Mouse (Mus musculus) hindbrain, postnatal 0 days (tissue): ENCODE results near the gene Itgax. TPM values are rescaled to one million over a fixed set of nuclear protein-coding genes. Genes with fewer than 3 reads are reported as not detected.

Source experiments
- ATAC-seq: fragments of 200-750 bp; cut with Nextera tagmentation; 2 replicates; pipeline ENCODE4 v1.8.0; 2017; ENCODE audit warnings: mild to moderate bottlenecking, moderate TSS enrichment, moderate library complexity
- DNase-seq: peaks from one replicate; pipeline ENCODE4 v3.0.0-alpha.2; 2015; ENCODE audit warnings: low spot score
- H3K27ac ChIP-seq: fragments of 300-500 bp; sonication (generic); 2 replicates; pipeline ENCODE4 v1.5.1; 2014; ENCODE audit warnings: mild to moderate bottlenecking
- H3K27me3 ChIP-seq: fragments of 300-500 bp; sonication (generic); 2 replicates; pipeline ENCODE4 v1.6.1; 2014; ENCODE audit warnings: low read length, mixed read lengths; ENCODE audit not compliant: insufficient read depth
- H3K36me3 ChIP-seq: fragments of 300-500 bp; sonication (generic); 2 replicates; pipeline ENCODE4 v1.6.1; 2014; ENCODE audit warnings: low read length, mixed read lengths; ENCODE audit not compliant: insufficient read depth
- H3K4me1 ChIP-seq: fragments of 300-500 bp; sonication (generic); 2 replicates; pipeline ENCODE4 v1.6.1; 2014; ENCODE audit warnings: antibody characterized with exemption, low read length, mixed read lengths; ENCODE audit not compliant: insufficient read depth
- H3K4me2 ChIP-seq: fragments of 300-500 bp; sonication (generic); 2 replicates; pipeline ENCODE4 v1.6.1; 2014; ENCODE audit warnings: low read depth, mild to moderate bottlenecking, low read length, moderate library complexity, mixed read lengths
- H3K4me3 ChIP-seq: fragments of 300-500 bp; sonication (generic); 2 replicates; pipeline ENCODE4 v1.5.1; 2014; ENCODE audit warnings: low read length
- H3K9ac ChIP-seq: fragments of 300-500 bp; sonication (generic); replicated peaks from 2 replicates; pipeline ENCODE4 v1.6.1; 2014; ENCODE audit warnings: mild to moderate bottlenecking, low read length, moderate library complexity, mixed read lengths
- H3K9me3 ChIP-seq: fragments of 300-500 bp; sonication (generic); 2 replicates; pipeline ENCODE4 v1.6.1; 2016; ENCODE audit warnings: low read length, mixed read lengths
- CTCF ChIP-seq: IDR thresholded peaks from 2 replicates; pipeline ENCODE4 v1.5.1; 2016; ENCODE audit warnings: antibody characterized with exemption, control low read depth, low read depth
- WGBS: fragments of 180-500 bp; shearing (Covaris S2); extraction: QIAGEN DNeasy Blood & Tissue Kit; methylation state at CpG from one replicate; pipeline ENCODE4 v1.1.7; 2014; 5-methylcytosine and 5-hydroxymethylcytosine counted together
- polyA plus RNA-seq: library from polyadenylated mRNA; unstranded; fragments of >200 nt; fragmentation: Nextera tagmentation; extraction: Ambion mirVana; gene quantifications from 2 replicates; pipeline ENCODE4 v1.2.1, GENCODE M21; 2015
- total RNA-seq: library from RNA; depleted of rRNA; stranded (reverse); fragments of >200 nt; gene quantifications from 2 replicates; pipeline ENCODE4 v1.2.3, GENCODE M21; 2014; rRNA removed

The Itgax gene
- total RNA-seq (0.58 and 0.68 TPM in 2 replicates), polyA plus RNA-seq (not detected in 2 replicates)

GRCm38 (mm10) chr7:128128741-128129720 is at the start of gene Itgax:
Gene Itgax, plus strand, starts transcription at chr7:128129547.
- no peaks in the 10 kb centered on the region for H3K27me3 ChIP-seq
- ATAC-seq (no peak), DNase-seq (no peak)
- H3K36me3 ChIP-seq, result no peaks in the 10 kb centered on the region
- H3K9me3 ChIP-seq, result no peaks in the 10 kb centered on the region
- H3K4me1 ChIP-seq, result no peaks in the 10 kb centered on the region
- TF ChIP-seq CTCF, result no peak
- WGBS, result 84% methylated on average over 8 of the region's 8 CpGs
- no peak within 1 kb of the TSS for H3K4me2 ChIP-seq
- H3K9ac ChIP-seq, result no peak within 1 kb of the TSS
- no peak within 1 kb of the TSS for H3K27ac ChIP-seq
- H3K4me3 ChIP-seq, result no peak within 1 kb of the TSS

DNA sequence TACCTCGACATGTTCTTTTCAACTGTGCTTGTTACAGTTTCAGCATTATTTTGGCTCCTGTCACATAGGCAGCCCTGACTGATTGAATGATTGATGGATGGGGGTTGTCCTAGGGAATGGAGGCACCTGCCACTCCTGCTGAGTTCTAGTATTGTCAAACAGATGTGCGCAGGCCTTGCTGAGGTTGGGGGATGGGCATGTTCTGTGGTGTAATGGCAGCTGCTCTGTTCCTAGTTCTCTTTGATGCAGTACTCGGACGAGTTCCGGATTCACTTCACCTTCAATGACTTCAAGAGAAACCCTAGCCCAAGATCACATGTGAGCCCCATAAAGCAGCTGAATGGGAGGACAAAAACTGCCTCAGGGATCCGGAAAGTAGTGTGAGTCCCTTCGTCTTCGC is 49.3 kb upstream of the Itgax start:
- no peak overlapping the region for H3K4me3 ChIP-seq
- no peaks in the 10 kb centered on the region for H3K27me3 ChIP-seq
- H3K36me3 ChIP-seq, result no peaks in the 10 kb centered on the region
- H3K4me1 ChIP-seq, result no peaks in the 10 kb centered on the region
- WGBS, result 79% methylated on average over 8 of the region's 8 CpGs
- no peak overlapping the region for H3K9ac ChIP-seq
- ATAC-seq, result no peak
- H3K27ac ChIP-seq, result no peak overlapping the region
- TF ChIP-seq CTCF, result no peak
- H3K4me2 ChIP-seq, result no peak overlapping the region
- no peaks in the 10 kb centered on the region for H3K9me3 ChIP-seq
- no peak for DNase-seq

GRCm38 (mm10) chr7:128089141-128089540 is 40.2 kb upstream of the Itgax start:
- H3K9ac ChIP-seq, result no peak overlapping the region
- H3K4me1 ChIP-seq, result no peaks in the 10 kb centered on the region
- no peak overlapping the region for H3K4me2 ChIP-seq
- no peaks in the 10 kb centered on the region for H3K9me3 ChIP-seq
- TF ChIP-seq CTCF, result no peak
- no peaks in the 10 kb centered on the region for H3K36me3 ChIP-seq
- H3K27me3 ChIP-seq, result no peaks in the 10 kb centered on the region
- DNase-seq, result no peak
- 82% methylated on average over 7 of the region's 7 CpGs for WGBS
- no peak overlapping the region for H3K4me3 ChIP-seq
- ATAC-seq, result no peak
- no peak overlapping the region for H3K27ac ChIP-seq

- H3K4me2 ChIP-seq, result no peak overlapping the region
- DNase-seq (no peak), ATAC-seq (no peak)
- no peak for TF ChIP-seq CTCF
- H3K9ac ChIP-seq, result no peak overlapping the region
- H3K4me3 ChIP-seq, result no peak overlapping the region
- no peaks in the 10 kb centered on the region for H3K4me1 ChIP-seq
- no peaks in the 10 kb centered on the region for H3K9me3 ChIP-seq
- no peaks in the 10 kb centered on the region for H3K36me3 ChIP-seq
- WGBS, result 79% methylated on average over 1 of the region's 1 CpGs
- no peak overlapping the region for H3K27ac ChIP-seq
- no peaks in the 10 kb centered on the region for H3K27me3 ChIP-seq
Measured at GRCm38 (mm10) chr7:128098135-128098534, 31.2 kb upstream of the Itgax start.

DNA sequence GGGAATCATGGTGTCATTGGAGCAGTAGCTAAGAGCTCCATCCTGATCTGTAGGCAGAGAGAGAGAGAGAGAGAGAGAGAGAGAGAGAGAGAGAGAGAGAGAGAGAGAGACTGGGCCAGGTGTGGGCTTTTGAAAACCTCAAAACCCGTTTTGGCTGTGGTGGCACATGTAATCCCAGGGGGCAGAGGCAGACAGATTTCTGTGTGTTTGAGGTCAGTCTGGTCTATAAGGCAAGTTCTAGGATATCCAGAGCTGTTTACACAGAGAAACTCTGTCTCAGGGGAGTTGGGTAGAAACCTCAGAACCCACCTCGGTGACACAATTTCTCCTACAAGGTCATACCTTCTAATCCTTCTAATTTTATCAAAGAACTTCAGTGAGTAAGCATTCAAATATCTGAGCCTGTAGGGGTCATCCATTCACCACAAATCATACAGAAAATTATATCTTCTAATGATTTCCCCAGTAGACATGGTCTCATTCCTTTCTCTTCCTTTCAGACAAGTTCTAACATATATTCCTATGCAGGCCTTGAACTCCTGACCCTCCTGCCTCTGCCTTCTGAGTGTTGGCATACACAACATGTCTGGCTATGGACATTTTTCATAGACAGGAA is 28.5 kb upstream of the Itgax start:
- TF ChIP-seq CTCF, result no peak
- DNase-seq, result no peak
- Histone ChIP-seq H3K9me3 (no peaks in the 10 kb centered on the region), H3K4me1 (no peaks in the 10 kb centered on the region), H3K9ac (no peak overlapping the region), H3K4me3 (no peak overlapping the region), H3K27ac (no peak overlapping the region), H3K27me3 (no peaks in the 10 kb centered on the region), H3K36me3 (no peaks in the 10 kb centered on the region), H3K4me2 (no peak overlapping the region)
- ATAC-seq, result no peak
- WGBS, result 70% methylated on average over 2 of the region's 2 CpGs

DNA sequence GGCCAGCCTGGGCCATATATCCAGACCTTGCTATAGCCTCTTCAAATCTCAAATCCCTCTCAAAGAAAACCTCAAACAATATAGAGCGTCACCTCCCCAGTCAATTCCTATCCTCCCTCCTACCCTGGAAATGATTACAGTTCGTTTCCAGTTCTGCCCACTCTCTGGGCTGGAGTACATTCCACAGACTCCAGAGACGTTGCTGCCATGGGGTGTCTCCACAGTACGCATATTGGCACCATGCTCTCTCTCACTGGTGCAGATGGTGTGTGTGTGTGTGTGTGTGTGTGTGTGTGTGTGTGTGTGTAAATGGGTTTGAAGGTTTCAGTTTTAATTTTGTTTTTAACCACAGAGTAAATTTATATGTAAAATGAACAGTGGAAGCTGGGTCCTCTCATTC is 24.1 kb upstream of the Itgax start:
- no peak for TF ChIP-seq CTCF
- no peak for DNase-seq
- Histone ChIP-seq H3K4me3 (no peak overlapping the region), H3K27me3 (no peaks in the 10 kb centered on the region), H3K4me1 (no peaks in the 10 kb centered on the region), H3K27ac (no peak overlapping the region), H3K9me3 (no peaks in the 10 kb centered on the region), H3K36me3 (no peaks in the 10 kb centered on the region), H3K4me2 (no peak overlapping the region), H3K9ac (no peak overlapping the region)
- ATAC-seq, result no peak
- 47% methylated on average over 4 of the region's 4 CpGs for WGBS
